Mouse (Mus musculus) cerebellum, postnatal 4 days (tissue): ENCODE data around the gene Kcnb1.

Source experiments
- DNase-seq, 2 experiments: peaks; one replicate each; pipeline ENCODE4 v3.0.0; 2022; ENCODE audit warnings: low spot score in 2 of 2, mixed read lengths in 1 of 2

Kcnb1 gene

DNA sequence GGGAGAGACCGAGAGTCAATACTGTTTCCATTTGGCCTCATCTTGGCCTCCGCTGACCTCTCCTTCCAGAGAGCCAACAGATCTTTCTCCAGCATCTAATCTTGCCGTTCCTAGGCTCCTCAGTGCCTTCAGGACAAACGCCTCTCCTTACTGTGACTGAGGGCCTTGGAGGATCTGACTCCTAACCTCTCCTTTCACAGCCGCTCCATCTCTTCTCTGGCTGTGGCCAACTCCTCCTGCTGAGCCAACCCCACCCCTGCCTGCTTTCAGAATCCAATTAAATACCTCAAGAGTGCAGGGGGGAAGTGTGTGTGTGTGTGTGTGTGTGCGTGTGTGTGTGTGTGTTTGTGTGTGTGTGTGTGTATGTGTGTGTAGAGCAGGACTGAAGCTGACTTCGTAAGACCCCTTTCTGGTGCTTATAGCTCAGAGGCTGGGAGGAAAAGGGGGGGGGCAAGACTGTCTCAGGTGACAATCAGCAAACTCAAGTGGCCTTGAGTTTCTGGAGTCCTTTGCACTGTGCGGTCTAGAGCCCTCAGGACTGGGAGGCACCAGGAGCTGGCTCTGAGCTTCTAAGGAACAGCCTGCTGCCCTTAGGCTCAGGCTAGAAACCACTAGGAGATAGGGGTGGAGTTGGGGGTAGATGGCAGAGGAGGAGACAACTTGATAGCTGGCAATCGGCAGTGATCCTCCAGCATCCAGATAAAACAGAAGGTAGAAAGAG, 59.7 kb downstream of the Kcnb1 start:
- no peak for DNase-seq

DNA sequence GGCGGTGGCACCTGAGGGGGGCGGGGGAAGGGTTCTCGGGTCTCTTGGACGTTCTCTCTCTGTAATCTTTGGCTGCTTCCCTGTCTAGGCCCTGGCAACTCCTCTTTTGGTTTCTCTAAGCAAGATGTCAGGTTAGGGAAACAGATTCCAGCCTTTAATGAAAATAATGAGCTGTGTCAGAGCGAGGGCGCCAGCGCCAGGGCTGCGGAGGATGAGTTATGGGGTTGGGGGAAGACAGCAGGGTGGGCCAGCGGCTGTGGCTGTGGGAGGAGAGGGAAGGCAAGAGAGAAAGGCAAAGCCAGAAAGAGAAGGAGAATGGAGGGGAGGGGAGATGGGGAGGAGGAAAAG, 60.4 kb downstream of the Kcnb1 start:
- no peak for DNase-seq

DNA sequence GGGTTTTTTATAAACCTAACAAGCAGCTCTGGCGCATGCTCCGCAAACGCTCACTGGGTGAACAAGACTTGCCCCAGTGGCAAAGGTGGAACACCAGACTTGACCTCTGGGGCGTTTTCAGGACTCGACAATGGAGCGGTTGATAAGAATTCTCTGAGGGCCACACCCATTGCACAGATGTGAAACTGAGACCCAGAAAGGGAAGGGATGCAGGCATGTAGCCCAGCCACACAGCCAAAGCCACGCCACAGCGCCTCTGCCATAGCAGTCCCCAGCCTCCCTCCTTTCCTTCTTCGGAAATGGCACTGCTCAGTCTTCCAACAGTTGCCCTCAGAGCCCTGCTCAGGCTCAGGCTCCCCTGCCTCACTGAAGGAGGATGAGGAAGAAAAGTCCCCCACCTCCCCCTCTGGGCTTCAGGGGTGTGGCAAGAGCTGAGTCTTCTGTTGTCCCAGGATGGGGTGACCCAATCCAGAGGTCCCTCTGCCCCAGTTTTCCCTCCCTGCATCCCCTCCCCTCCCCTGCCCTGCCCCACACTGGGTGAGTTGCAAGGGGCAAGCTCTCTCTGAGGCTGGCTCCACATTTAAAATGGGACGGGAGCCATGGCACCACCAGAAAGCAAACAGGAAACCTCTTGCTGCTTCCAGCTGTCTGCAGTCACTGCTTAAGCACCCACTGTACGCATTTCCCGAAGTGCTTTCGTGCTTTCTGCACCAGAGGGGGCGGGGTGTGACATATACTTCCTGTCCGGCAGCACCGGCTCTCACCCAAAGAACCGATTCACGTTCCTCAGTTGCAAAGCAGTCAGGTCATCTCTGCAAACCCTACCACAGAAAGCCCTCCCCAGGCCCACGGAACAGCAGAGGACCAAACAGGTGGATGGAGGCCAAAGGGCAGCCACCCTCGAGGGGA, 61.0 kb downstream of the Kcnb1 start:
- no peak for DNase-seq

DNA sequence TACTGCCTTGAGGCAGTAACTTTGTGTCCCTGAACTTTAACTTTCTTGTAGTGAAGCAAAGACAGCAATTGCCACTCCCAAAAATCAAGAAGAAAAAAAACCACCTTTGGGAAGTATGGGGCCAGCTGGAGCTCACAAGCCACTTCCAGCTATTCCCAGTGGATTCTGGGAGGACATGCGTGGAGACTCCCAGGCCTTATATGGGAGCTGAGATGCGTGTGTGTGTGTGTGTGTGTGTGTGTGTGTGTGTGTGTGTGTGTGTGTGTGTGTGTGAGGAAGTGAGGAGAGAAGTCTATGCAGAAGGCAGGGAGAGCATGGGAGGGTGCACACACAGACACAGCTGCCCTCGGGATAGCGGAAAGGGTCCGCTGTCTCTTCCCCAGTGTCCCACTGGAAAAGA, 62.6 kb downstream of the Kcnb1 start:
- DNase-seq: no peak

DNA sequence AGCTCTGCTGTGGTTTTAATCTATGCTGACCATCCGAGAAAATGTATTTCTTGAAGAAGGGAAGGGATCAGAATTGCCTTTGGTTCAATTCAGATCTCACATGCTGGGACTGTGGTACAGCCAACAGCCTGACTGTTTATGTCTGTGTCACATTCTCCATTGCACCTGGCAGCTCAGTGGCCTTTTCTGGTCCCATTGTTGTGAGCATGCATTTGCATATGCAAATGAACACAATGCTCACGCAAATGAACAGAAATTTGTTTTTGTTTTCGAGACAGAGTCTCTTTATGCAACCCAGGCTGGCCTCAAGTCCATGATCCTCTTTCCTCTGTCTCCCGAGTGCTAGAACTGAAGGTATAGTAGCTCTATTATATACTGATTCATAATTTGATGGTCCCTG, 64.2 kb downstream of the Kcnb1 start:
- no peak for DNase-seq

DNA sequence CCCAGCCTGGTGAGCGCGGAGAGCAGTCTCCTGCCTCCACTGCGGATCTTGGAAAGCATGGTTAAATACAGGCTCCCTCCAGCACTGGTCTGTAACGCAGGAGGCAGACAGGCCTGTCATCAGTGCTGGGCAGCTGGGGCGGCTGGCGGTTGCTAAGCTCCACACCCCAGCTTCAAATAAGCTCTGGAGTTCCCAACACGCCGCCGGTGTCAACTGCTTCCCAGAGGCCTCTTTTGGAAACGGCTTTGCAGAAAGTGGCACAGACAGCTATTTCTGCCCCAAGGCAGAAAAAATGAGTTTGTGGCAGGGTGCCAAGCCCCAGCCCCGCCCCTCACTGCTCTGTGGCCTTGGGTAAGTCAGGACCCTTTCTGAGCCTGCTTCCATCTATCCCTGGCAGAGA, 66.0 kb downstream of the Kcnb1 start:
- DNase-seq: peak in 1 of 2 experiments; percentile 41

DNA sequence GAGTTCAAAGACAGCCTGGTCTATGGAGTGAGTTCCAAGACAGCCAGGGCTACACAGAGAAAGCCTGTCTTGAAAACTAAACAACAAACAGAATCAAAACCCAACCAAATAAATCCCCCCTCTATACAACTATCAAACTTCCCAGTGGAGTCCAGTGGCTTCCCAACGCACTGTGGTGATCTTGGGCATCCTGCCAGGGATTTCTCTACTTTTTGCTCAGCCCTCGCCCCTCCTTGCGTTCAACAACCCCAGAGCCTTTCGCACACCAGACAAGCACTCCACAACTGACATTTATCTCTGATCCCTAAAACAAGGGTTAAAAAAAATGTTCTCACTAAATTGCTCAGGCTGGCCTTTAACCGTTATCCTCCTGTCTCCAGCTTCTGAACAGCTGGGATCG, 67.2 kb downstream of the Kcnb1 start:
- no peak for DNase-seq

DNA sequence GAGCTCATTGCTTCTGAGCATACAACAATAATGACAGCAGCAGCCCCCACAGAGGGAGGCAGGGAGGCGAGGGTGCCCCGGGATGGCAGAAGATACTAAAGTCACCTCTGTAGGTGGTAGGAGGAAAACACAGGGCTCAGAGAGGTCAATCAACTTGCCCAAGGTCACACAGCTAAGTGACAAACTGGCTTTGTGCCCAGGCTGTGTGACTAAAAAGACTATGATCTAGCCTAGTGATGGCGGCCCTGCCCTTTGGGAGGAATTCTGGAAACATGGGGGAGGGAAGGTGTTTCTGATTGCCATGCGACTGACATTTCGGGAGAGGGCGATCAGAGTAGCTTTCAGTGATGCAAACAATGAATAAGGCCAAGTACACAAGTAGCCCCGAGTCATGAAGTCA, 68.0 kb downstream of the Kcnb1 start:
- no peak for DNase-seq

DNA sequence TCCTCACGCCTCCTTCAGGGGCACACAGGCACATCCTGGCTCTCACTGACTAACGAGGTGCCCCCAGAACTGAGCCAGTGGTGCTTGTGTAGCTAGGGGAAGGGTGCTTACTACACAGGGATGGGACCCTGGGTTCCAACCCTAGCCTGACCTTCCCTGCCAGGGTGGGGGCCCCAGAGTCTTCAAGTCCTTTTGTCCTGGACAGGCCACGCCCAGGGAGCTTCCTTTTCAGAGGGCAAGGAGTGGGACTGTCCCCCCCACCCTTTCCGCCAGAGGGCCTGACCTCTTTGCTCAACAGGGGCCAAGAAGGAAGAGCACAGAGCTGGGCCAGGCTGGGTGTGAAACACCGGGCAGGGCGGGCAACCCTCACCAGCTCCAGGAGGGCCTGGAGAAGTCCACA, 68.7 kb downstream of the Kcnb1 start:
- DNase-seq: no peak

DNA sequence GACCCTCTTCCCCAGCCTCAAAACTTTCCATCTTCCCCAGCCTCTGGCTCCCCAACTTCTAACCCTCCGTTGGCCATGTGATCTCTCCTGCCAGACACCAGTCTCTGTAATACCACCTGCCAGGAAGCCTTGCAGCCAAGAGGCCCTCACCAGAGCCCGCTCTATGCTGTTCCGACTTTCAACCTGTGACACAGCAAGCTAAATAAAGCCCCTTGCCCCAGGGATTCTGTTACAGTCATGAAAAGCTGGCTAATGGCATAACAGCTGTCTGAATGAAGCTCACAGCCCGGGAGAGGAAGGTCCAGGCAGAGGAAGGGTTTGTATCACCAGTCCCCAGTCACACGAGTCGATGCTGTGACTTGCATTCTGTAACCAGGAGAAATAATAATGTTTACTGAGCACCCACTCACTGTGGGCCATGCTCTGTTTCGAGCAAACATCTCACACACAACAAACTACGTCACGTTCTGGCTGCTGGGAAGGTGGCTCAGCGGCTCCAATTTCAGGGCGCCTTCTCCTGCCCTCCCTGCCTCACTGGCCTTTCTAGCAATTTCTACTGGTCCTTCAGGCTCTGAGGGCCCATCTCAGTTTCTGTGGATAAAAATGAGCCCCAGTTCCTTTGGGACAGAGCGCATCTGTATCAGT, 69.6 kb downstream of the Kcnb1 start:
- no peak for DNase-seq

DNA sequence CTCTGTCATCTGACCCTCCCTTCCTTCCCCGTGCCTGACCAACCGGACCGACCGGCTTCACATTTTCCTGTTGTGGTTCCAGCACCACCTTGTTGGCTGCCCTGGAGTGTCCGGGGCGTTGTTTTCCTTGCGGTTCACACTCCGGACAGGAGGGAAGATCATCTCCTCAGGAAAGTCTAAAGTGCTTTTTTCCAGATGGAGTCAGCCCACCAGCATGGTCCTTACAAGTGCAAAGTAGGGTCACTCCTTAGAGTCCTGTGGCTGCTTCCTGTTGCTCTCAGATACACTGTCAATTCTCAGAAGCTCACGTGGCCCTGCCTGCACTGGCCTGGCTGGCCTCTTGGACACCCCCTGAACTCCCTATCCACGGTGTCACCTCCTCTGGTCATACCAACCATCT, 71.9 kb downstream of the Kcnb1 start:
- DNase-seq: no peak

DNA sequence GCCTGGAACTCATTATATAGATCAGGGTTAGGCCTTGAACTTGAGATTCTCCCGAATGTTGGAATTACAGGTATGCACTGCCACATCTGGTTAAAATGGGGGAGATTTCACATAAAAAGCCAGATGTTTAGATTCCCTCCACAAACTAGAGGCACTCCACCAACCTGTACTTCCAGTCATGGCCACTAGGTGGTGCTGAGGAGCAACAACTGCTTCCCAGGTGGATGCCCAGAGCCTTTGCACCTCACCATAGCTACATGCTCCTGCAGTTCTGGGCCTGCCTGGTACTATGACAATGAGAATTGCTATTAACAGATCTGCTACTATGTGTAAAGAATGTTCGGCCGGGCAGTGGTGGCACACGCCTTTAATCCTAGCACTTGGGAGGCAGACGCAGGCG, 77.2 kb downstream of the Kcnb1 start:
- DNase-seq: peak; percentile 76 to 83

DNA sequence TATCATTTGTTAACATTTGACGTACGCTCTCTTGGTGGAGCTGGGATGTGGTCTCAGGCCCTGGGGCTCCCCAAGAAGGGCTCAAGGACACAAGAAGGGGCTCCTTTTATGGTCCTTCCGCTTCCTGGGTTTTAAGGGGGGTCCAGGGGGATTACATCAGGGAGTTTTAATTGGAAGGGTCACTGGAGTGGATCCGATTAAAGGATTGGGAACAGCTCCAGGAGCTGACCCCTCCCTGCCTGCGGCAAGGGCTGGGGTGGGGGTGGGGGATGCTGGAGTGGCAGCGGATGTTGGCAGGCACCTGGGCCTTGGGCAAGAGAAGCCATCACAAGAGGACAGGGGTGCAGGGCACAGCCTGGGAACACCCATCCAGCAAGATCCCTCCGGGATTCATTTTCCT, 77.7 kb downstream of the Kcnb1 start:
- peak in 1 of 2 experiments; percentile 32 for DNase-seq

DNA sequence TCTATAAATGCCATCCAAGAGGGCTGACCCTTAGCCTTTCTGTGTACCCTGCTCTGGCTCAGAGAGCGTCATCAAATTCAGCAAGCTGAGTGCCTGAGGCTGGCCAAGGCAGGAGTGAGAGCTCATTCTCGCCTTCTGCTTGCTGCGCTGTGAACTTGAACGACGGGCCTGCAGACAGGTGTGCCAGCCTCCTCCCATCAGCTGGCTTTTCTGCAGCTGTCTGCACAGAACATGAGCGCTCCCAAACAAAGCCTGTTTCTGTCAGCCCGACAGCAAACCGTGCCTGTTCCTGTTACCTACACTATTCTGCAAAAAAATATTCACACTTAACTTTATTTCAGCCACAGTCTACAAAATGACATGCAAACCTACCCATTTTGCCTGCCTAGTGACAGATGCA, 80.4 kb downstream of the Kcnb1 start:
- no peak for DNase-seq

DNA sequence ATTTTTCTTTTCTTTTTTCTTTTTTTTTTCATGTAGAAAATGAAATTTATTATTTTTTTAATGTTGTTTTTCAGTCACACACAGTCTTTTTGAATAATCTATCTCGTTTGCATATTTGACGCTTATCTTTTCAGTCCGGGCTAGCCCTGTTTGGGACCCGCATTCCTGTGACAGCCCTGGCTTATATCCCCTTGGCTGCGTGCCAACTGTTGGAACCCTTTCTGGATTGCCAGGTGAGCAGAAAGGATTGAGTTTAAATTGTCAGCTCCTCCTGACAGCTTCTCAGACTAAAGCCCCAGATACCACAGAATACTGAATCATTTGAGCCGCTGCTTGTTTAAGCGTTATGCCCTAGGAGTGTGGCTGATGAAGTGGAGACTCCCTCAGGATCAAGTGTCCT, 86.4 kb downstream of the Kcnb1 start:
- peak in 1 of 2 experiments; percentile 20 for DNase-seq

DNA sequence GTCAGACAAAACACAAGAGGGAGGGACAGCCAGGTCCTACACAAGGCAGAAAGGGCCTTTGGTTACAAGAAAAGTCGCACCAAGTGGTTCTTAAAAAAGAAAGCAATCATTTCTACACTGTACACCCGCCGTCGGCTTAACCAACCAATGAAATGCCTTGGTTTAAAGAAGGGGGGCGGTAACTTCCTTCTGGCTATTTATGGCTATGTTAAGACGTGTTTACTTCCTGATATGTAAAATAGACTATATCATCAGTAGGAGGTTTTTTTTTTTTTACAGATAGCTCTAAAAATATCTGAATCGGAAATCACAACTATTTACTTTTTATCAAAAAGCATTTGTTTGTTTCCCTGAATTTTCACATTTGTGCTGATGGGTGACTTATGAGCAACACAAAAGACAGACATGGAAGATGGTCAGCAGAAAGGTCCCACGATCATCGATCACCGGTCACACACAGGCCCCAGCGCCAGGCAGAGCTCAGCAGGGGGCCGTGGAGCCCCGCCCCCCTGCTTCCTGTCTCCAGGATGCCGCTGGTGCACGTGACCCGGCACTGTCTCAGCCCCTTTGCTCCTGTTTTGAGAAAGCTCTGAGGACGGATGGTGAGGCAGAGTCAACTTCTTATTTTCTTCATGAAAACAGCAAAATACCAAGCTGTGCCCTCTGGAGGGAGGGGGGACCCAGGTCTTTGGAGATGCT, 88.1 kb downstream of the Kcnb1 start:
- no peak for DNase-seq

DNA sequence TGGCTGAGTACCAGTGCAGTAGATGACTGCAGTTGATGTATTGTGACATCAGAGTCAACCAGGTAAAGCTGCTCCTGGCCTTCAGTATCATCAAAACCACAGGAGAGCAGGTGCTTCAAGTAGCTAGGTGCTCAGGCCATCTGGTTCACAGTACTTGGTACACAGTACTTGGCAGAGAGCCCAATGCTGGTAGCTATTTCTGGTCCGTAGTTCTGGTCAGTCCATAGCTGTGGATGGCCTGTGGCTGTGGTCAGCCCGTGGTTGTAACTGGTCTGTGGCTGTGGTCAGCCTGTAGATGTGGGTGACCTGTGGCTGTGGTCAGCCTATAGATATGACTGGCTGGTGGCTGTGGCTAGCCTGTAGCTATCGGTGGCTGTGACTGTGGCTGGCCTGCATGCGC, 95.3 kb downstream of the Kcnb1 start:
- no peak for DNase-seq

DNA sequence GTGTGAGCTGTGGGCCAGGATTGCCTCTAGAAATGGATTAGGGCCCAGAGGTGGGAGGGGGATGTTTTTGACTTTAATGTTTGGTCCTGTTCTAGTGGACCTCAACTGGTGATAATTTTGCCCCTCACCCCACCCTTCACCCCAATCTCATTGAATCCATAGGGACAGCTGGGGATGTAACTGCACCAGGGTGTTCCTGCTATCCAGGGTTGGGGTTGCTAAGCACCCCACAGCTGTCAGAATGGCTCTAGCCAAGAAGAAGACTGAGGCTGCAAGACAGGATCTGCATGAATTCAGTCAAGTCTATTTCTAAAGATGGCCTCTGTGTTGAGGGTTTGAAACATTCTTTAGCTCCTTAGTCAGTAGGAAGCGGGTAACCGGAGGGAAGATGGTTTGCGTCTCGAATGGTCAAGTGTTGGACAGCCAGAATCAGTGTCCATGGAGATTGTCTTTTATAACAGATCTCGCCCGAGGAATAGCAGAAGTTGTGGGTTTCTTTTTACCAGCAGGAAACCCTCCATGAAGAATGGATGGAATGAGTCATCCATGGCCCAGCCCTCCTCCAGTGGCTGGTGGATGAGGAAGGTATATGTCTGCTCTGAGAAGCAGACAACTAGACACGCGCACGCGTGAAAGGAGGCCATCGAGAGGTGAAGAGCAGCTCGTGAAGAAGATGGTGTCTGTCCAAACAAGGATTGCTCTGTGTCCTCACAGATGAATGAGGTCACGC, 96.6 kb downstream of the Kcnb1 start:
- DNase-seq: no peak

DNA sequence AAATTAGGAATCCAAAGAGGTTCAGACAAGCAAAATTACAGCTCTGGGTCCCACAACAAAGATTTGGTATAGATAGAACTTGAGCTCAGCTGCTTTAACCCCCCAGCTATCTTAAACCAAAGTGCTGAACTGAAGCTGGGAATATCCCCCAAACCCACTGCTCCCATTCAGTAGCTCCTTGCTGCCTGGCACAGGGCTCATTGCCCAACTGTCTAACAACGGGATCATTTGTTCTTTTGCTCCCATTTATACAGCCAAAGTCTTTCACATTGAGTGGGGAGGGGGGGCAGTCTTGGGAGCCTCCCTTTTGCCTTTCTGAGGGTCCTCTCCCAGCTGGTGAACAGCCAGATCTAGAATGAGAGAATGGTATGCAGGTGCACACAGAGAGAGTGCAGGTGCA, 99.7 kb downstream of the Kcnb1 start:
- no peak for DNase-seq

DNA sequence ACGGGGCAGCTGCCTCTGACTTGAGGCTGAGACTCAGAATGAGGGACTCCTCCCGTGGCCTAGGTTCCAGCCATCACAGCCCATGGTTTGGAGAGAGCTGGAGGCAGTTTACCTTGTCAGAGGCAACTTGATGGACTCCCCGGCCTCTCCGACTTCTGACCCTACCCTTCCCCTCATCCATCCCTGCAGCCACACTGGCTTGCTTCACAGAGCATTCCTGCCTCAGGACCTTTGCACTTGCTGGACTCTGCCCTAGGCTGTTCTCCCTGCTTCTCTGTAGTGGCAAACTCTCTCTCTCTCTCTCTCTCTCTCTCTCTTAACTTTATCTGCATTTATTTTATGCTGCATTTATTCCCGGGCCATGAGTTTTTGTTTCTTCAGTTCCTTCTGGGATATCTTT, 103.1 kb downstream of the Kcnb1 start:
- no peak for DNase-seq

DNA sequence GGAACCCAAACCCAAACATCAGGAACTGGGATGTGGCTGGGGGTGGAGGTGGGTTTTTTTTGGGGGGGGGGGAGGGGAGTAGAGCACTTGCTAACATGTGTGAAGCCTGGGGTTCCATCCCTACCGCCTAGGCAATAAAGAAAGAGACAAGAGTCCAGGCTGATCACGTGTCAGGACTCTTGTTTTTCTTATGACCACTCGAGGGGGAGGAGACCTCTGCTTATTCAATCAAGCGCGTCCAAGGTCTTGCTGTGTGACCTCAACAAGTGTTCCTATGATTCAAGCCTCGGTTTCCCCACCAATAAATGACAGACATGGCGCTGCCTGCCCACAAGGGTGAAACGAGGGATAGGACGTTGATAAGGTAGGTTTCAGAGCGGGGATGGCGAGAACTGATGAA, 103.9 kb downstream of the Kcnb1 start:
- DNase-seq: no peak

DNA sequence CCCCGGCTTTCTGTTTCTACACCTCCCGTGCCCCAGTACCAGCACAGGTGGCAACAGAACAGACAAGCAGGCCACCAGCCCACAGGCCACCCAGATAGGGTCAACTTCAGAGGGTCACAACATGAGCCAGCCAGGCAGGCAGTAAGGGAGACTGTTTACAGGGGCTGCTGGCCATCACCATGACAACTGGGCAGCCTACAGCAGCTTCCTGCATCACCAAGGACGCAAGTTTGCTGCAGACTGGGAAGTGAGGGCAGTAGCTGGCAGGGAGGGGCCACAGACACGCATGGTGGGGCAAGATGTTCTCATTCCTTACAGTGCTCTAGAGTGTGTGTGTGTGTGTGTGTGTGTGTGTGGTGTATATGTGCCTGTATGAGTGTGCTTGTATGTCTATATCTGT, 108.3 kb downstream of the Kcnb1 start:
- DNase-seq: no peak
